Mouse (Mus musculus): ENCODE results near the gene Taldo1. TPM values are rescaled to one million over a fixed set of nuclear protein-coding genes. Genes with fewer than 3 reads are reported as not detected.

The Taldo1 gene
- polyA plus RNA-seq, 1 experiment: 96.8 TPM

DNA sequence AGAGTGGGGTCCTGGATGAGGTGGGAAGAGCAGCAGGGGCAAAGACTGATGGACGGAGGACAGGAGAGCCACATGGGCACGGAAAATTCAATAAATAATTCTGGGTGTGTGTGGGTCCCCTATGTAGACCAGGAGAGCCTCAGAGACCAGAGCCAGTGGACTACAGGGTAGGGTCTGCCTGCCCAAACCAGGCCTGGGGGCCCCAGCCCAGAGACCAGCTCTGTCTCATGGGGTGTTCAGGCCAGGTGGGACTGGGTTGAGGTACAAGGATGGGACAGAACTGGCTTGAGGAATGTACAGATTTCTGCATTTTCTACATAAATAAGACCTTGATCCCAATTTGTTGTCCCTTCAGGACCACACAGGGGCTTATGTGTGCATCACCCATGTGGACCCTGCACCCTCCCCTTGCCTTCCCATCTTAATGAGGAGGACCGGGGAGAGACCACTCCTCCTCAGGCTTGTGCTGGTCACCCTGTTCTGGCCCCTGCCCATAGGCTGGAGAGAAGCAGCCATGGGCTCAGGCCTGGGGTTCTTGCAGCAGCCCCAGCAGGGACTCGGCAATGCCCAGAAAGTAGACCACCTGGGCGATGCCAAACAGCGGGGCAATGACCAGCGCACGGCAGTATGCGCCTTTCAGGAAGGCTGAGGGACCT lies 38.7 kb downstream of the Taldo1 start:
- no peak for TF ChIP-seq GATA1 (IDR thresholded peaks at IDR 0.05; ENCODE audit: low read length)

- no peak for TF ChIP-seq GATA1 (IDR thresholded peaks at IDR 0.05; ENCODE audit: low read length)
Observed at GRCm38 (mm10) chr7:141431434-141432185, 39.6 kb downstream of the Taldo1 start.

DNA sequence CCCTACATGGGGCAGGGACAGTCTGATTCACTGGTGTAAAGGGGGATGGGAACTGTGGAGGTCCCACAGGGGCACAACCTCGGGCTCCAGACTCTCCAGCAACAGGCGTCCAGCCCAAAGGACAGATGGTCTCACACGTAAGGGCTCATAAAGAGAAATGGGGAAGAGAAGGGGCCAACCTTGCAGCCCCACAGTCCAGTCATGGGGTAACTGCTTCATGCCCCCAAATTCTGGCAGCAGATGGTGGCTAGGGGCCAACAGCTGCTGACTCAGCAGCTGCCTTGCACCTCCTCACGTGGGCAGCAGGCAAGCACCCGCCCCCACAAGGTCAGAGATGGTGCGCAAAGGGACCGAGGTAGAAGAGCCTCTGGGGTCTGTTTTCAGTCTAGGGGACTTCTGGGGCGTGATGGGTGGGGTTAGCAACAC lies 40.2 kb downstream of the Taldo1 start:
- TF ChIP-seq GATA1 (IDR thresholded peaks at IDR 0.05; ENCODE audit: low read length): no peak

DNA sequence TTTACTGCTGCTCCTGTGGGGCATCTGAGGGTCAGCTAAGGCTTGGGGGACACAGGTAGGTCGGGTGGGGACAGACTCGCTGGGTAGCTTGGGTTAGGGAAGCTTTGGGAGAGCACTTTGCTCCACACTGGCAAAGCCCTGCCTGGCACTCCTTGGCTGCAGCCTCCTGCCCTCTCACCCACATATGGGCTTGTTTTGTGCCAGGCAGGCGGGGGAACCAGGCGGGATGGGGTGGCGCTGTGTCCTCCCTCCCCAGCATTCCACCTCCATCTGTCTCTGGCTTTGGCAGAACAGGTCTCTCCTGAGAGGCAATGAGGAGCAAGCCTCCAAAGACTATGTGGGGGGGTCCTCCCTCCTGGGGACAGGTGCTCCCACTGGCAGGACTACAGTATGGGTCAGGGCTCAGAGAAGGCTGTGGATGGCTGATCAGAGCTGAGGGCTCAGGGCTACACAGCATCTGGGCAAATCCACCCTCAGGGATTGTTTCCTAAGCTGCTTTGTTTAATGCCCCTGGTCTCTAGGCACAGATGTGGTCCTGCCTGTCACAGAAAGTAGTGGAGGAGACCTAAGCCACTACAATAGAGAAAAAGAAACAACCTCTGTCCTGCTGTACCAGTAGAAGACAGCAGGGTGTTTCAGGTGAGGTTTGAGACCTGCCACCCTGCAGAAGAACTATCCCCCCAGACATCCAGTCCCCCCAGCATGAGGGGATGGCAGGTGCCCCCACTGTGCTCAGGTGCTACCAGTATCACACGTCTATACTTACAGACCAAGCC lies 40.9 kb downstream of the Taldo1 start:
- TF ChIP-seq GATA1 (IDR thresholded peaks at IDR 0.05; ENCODE audit: low read length): no peak

- no peak for TF ChIP-seq GATA1 (IDR thresholded peaks at IDR 0.05; ENCODE audit: low read length)
Observed at GRCm38 (mm10) chr7:141433517-141434400, 41.8 kb downstream of the Taldo1 start.

DNA sequence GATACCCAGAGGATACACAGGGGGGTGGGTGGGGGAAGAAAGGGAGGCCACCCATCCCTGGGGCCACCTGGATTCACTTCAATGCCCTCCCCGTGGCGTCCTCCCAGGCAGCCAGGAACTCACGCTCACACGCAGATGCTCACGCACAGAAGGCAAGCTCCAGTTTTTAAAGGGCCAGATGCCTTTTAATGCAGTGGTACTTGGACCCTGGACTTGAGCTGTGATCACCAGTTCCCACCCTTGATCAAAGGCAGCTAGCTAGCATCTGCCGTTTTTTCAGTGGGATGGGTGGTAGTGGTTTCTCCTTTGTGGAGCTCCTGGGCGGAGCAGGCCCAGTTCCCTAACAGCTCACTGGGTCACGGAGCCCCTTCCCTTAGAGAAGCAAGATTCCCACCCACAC lies 42.5 kb downstream of the Taldo1 start:
- no peak for TF ChIP-seq GATA1 (IDR thresholded peaks at IDR 0.05; ENCODE audit: low read length)

DNA sequence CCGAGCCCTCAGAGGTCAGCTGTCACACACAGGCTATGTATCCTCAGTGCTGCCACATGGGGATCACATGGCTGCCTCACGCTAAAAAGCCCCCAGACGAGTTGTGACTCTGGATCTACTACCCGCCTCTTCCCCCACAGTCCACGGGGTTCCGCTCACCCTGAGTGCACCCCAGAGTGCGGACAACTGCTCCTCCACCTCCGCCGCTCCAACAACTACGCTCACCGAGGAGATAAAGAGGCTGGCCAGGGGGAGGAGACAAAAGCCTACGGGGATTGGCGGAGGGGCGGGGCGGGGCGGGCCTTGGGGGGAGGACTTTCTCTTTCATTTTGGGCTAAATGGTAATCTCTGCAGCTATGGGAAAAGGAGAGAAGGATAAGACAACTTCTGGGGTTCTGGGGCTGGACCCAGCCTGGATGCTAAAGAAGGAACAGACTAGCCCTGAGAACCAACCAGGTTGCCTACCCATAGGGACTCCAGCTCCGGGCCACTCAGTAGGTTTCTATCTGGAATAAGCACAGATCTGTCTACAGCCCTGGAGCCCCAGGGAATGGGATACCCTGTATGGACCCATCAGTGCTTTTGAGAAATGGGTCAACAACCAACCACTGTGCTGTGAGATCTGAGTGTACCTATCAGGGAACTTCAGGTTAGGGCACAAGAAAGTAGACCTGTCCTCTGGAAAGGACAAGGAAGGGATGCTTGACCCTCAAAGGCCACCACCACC lies 43.3 kb downstream of the Taldo1 start:
- TF ChIP-seq GATA1 (IDR thresholded peaks at IDR 0.05; ENCODE audit: low read length): no peak

DNA sequence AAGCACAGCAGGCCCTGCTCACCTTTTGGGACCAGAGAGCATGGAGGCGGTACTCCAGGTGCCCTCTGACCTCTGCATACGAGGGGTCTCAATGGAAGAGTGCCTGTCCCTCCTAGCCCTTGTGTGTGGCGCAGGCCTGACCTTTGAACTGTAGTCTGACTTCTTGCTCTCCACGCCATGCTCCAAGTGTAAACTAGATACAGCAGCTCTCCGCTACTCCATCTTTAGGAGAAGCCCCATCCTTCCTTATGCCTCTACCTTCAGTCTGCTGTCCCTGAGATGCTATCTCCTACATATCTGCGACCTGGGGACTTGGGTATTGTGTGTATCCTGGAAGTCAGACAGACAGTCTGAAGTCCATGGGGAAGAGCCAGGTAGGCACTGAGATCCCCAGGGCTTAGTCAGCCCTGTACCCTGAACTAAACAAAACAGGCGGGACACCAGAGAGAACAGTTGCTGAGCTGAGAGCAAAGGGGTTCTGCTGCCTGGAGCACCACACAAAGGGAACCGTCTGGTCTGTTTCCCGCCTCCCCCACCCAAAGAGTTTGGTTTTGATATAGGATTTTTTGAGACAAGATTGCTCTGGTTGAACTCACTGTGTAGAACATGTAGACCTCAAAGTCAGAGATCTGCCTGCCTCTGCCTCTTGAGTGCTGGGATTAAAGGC lies 44.0 kb downstream of the Taldo1 start:
- no peak for TF ChIP-seq GATA1 (IDR thresholded peaks at IDR 0.05; ENCODE audit: low read length)

DNA sequence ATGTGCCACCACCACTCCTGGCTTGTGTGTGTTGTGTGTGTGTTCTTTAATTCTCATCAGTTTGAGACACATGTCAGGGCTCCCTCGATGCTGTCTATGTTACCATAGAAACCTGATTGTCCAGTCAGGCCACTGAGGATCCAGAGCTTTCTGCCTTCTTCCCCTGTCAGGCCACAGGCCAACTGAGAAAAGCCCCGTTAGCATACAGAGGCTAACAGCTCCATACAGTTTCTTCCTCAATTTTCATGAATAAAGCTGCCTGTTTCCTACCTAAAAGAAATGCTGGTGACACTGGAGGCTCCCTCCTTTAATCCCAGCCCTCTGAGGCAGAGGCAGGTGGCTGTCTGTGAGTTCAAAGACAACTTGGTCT lies 44.5 kb downstream of the Taldo1 start:
- TF ChIP-seq GATA1 (IDR thresholded peaks at IDR 0.05; ENCODE audit: low read length): no peak

GRCm38 (mm10) chr7:141437178-141438120 lies 45.5 kb downstream of the Taldo1 start, which contains the start of gene Slc25a22:
Gene Slc25a22 (minus strand): TSS chr7:141437892.
- TF ChIP-seq GATA1 (IDR thresholded peaks at IDR 0.05; ENCODE audit: low read length): no peak

GRCm38 (mm10) chr7:141438201-141438968 lies 46.4 kb downstream of the Taldo1 start:
- no peak for TF ChIP-seq GATA1 (IDR thresholded peaks at IDR 0.05; ENCODE audit: low read length)

- TF ChIP-seq GATA1 (IDR thresholded peaks at IDR 0.05; ENCODE audit: low read length): no peak
Observed at GRCm38 (mm10) chr7:141439140-141439679, 47.2 kb downstream of the Taldo1 start.
